Mouse (Mus musculus): ENCODE data around the gene Cnot6l.

GRCm38 (mm10) chr5:96164021-96164411 lies at the start of gene Cnot6l:
- TF ChIP-seq GATA1 (IDR thresholded peaks at IDR 0.05; ENCODE audit: low read length) (no peak), TAL1 (IDR thresholded peaks at IDR 0.05; ENCODE audit: low read length) (no peak)
